Mouse (Mus musculus): ENCODE measurements at regions not wholly inside any gene's neighbourhood (a gene's known extent, or its start where the extent isn't known, plus 50 kb on each side); places are given as distances from the start of the nearest gene placed in this dataset.
"Not testable (repeated sequence)": the region's sequence is repeated elsewhere in the genome, so short reads cannot be mapped to it uniquely, and the experiment has no call there.

DNA sequence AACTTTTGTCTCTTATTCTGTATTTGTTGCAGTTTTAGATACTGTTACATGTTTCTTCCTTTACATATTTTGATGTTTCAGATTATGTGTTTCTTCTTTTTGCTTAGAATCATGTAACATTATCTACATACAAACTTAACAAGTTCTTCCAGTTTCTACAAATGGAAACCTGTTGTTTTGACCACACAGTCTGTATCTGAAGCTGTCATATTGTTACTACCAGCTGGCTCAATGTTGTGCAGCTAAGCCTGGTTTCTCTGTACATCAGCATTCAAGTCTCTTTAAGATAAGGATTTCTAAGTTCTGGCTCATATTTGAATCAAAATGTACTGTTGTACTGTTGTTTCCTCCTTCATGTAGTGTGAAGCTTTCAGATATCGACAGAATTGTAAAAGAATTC, 65.4 kb upstream of the Vps41 start:
- DNase-seq, result no peak

DNA sequence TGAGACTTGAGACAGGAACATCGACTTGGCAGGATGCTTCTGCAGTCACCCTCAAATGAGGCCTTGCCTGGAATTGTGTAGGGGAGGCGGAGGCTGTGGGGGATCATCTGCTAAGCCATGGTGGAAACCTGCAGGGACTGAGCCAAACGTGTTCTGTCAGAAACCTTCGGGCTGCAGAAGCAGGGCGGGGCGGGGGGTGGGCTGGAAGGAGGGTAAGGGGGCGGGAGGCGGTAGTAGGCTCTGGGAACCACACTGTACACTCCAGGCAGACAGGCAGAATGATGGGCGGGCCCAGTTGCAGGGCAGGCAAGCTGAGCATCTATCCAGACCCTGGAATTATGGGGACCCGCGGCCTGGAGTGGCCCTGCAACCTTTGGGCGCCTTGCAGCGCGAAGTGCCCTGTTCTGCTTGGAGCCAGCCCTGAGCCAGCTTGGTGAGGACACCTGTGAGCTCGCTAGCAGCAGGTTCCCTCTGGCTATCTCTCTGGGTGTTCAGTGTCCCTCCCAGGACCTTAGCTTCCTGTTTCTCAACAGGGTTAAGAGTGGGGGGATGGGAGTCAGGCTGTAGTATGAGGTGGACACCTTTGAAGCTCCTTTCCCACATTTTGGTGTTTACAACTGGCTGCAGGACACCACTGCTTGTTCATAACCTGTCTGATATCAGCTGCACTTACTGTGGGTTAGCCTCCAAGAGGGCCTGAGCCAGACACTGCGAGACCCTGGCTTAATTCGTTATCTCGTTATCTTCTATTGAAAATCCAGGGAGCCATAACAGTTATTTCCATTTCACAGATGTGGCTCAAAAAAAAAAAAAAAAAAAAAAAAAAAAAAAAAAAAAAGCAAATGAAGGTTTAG, 102.1 kb upstream of the Vps41 start:
- DNase-seq, result no peak

DNA sequence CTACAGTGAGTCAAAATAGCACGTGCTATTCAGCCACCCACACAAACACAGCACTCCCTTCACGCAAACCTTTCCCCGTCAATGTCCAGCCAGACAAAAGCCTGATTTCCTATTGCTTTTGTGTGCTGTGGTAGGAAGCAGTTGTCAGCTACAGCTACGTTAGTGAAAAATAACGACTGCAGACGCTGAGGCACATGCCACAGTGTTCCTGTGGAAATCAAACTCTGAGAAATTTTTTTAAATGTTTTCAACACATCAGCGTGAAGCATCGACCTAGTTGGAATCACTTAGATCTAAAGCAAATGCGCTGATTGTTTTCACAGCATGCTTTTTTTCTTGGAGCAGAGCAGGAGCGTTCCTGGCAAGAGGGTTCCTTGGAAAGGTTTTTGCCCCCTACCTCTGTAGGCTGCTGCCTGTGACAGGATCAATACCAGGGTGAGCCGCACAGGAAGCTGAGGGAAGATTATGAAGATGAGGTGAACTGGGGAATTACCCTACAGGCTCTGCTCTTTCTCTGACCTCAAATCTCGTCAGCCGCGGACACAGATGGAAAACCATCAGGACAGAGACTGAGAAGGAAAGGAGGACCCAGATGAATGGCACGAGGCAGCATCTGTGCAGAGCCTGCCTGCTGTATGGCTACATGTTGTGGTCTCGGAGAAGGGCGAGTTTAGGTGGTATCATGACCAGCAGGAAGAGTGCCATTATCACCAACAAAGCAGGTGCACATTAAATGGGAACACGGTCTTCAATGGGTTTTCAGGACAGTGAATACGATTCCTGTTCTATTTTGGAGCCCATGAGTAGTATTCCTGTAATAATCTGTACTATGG, 136.2 kb upstream of the Vps41 start:
- no peak for DNase-seq

DNA sequence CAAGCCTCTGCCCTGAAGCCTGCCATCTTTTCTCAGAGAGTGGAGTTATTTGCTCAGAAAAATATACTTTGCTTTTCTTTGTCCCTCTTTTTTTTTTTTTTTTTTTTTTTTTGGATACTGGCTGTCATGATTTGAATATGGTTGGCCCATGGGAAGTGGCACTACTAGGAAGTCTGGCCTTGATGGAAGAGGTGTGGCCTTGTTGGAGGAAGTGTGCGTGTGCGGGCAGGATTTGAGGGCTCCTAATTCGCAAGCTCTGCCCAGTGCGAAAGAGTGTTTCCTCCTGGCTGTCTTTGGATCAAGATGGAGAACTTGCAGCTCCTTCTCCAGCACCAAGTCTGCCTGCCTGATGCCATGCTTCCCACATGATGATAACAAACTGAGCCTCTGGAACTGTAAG, 141.1 kb upstream of the Vps41 start:
- no peak for DNase-seq

DNA sequence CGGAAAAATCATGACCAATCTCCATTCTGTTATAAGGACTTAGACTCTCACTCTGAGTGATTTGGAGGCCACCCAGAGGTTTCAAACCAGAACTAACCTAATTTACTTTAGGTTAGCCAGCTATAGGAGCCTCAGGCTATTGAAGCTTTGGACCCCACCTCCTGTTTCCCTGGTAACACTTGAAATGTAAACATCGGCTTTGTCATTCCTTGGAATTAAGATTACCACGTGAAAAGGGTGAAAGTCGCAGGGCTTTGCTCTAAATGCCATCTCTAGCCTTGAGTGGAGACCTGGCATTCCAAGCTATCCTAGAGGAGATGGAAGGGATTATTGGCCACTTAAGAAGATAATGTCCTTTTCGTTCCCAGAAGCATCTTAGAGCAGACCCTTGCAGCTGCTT, 141.5 kb upstream of the Vps41 start:
- no peak for DNase-seq

DNA sequence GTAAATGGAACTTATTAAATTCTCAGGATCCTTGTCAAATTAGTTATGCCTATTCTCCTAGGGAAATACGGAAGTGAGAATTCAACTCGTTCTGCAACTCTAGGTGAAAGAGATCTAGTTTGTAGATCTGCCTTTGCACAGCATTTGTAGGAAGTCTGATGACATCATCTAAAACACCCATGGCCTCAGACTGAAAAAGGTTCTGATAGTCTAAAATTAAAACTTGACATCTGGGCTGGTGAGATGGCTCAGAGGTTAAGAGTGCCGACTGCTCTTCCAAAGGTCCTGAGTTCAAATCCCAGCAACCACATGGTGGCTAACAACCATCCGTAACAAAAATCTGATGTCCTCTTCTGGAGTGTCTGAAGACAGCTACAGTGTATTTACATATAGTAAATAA, 144.5 kb upstream of the Pou6f2 start:
- not testable (repeated sequence) for DNase-seq

DNA sequence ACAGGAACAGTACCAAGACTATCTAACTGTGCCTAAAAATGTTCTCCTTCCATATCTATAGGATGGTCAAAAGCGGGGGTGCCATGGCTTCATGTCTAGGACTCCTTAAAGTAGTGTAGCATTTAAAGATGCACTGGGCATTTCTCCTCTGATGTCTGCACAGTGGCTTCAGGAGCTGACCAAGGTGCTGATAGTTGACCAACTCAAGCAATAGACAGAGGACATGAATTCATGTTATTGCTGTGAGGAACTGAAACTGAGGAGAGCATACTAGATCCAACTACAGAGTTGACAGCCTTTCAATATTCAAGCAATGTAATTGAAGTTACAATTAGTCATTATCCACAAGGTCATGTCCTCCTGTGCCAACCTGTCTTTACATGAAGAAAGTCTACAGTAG, 133.0 kb upstream of the Pou6f2 start:
- DNase-seq, result no peak

DNA sequence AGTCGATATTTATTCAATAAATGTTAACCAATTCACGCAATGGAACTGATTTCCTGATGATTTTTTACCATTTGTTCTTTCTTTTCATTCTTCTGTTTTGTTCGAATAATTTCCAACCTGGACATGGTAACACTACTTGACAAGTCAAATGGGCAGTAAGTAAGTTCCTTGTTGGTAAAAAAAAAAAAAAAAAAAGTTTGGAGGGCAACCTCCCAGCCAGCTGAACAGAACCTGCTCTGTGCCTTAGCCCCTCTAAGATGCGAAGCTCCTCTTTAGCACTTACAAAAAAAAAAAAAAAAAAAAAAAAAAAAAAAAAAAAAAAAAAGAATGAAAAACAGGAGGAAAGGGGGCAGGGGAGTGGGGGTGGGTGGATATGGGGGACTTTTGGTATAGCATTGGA, 100.7 kb upstream of the Pou6f2 start:
- DNase-seq, result no peak

DNA sequence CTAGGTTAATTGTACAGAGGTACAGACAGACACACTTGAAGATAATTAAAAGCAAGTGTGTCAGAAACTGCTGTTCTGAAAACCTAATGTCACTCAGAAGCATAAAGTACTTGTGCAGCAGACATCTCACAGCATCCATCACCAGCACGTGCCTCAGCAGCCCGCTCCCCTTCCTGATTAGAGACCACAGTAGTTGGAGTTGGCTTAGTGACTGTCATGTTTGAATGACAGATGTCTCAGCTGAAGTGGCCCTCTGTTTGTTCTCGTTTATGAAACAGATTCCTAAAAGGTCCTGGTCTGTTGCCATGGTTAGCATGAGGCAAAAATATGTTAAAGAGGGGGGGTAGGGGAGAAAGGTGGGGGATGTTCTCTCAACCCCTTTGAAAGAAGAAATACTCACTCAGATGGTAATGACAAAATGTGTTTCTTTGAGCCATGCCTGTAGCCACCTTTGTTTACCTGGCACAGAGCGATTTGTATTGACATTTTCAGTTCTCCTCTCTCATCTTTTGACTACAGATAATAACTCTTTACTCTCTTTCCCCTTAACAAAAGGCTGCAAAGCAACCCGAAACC, 100.2 kb upstream of the Pou6f2 start:
- DNase-seq, result no peak

DNA sequence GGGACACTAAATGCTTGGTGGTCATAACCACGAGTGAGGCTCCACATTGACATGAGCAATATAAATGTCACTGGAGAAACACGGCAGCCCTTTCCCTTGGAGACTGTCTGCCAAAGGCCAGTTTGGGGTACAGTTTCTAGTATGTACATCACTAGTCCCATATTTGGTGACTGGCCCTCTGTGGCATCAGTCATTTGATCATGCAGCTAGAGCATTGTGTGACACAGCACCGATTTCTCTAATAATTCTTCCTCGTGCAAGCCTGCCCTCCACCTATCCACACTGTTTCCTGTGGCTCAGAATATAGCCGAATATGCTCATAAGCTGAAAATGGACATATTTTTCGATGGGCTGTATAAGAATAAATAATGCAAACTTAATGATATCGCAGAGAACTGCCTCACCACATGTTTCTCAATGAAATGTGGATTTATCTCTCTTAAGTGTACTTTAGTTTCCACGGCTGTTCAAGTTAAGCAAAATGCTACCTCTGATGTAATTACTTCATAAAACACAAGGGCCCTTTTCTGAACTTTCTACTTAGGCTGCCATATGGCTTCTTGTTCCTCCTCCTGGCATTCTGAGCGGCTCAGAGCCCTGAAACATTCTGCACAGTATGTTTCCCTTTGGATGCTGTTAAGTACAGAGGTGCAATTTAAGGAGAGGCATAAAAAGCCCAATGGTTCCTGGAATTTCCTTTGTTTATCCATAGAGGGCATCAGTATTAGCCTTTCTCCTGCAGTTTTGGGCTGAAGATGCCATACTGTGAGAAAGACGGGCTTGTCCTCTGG, 97.7 kb upstream of the Pou6f2 start:
- no peak for DNase-seq

DNA sequence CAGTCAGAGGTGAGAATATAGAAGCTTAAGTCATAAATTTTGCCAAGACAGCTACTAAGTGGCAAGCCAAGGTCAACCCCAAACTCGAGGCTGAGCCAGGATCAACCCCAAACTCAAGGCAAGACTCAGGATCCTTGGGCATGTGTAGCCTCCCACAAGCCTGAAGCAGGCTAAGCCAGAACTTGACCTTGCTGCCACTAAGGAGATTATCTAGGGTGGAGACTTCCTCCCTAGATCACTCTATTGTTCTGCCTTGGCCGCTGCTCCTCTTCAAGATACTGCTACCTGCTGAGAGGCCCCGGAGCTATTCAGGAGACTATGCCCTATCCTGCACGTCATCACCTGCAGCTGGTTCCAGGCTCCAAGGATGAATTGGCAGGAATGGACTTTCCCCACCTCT, 88.3 kb upstream of the Pou6f2 start:
- not testable (repeated sequence) for DNase-seq

DNA sequence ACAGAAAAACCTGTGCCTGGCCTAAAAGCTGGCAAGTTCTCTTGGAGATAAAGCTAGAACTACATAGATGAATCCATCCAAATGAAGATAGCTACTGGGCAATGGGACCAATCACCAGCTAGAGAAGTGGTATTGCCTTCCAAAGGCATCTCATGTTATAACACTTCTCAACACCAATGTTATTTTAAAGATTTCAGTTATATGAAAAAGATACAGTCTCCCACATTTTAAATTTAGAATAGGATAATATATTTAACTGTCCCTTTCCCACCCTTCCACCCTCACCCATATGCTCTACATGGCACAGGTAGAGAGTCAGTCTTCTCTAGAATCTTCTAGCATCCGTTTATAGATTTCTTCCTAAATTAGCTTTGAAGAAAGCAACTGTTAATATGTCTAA, 87.6 kb upstream of the Pou6f2 start:
- DNase-seq, result no peak

DNA sequence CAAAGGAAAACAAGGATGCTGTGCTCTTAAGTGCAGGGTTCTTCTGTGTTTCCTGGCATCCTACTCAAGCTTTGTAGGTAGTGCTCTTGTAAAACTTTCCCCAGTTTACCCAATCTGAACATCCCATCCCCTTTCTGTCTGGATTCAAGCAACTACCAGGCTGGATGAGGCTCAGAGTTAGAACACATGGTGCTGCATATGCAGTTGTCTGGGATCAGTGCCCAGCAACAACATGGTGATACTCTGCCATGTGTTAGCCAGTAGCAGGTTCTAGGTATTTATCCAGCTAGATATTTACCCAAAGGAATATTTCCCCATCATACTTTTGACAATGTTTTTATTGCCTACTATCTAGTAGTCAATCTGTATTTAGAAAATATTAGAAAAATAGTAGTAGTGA, 78.8 kb upstream of the Pou6f2 start:
- DNase-seq, result no peak

DNA sequence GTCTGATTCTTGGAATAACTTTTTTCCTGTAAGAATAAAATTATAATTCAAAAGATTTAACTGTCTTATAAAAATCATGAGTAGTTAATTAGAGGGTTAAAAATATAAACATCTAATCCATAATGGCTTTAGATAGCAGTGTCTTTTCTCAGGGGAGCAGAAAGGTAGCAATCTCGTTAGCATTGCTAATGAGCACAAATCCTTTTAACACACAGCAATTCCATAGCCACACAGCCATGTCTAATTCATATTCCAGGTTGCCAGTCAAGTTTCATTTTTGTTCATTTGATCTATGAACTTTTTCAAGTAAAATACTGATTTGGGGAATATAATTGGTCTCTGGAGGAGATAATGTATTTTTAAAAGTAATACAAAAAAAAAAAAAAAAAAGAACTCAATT, 74.0 kb upstream of the Pou6f2 start:
- no peak for DNase-seq

DNA sequence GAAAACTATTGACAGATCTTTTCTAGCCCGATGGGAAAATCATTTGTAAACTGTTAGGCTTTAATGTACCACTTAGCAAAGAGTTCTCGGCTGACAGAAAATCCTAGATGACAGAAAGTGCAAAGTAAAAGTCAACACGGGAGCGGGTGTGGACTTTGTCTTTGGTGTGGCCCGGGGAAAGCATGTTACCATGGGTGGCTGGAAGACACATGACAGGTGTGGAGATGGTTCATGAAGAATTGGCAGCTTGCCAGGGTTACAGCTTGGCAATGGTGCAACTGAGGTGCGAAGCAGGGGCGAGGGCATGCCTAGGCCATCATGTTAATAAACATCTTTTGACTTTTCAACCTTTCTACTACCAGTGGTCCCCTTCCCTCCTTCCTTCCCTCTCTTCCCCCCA, 68.4 kb upstream of the Pou6f2 start:
- DNase-seq, result peak; percentile 2

DNA sequence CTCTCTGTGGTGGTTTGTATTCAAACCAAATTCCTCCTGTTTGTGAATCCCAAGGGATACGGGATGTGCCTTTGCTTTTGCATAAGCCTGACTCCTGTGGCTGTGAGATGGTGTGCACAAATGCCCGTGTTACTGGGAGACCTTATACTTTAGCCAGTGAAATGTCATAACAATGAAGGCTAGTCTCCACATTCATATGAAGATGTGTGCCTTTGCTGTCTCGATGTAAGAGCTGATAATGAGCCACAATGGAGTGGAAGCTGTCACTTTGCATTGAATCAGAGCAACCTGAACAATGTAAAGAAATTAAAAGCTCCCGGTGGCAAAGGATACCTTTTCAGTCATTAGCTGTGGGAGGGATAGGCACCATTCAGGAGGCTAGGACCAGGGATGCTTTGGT, 64.7 kb upstream of the Pou6f2 start:
- DNase-seq, result no peak

DNA sequence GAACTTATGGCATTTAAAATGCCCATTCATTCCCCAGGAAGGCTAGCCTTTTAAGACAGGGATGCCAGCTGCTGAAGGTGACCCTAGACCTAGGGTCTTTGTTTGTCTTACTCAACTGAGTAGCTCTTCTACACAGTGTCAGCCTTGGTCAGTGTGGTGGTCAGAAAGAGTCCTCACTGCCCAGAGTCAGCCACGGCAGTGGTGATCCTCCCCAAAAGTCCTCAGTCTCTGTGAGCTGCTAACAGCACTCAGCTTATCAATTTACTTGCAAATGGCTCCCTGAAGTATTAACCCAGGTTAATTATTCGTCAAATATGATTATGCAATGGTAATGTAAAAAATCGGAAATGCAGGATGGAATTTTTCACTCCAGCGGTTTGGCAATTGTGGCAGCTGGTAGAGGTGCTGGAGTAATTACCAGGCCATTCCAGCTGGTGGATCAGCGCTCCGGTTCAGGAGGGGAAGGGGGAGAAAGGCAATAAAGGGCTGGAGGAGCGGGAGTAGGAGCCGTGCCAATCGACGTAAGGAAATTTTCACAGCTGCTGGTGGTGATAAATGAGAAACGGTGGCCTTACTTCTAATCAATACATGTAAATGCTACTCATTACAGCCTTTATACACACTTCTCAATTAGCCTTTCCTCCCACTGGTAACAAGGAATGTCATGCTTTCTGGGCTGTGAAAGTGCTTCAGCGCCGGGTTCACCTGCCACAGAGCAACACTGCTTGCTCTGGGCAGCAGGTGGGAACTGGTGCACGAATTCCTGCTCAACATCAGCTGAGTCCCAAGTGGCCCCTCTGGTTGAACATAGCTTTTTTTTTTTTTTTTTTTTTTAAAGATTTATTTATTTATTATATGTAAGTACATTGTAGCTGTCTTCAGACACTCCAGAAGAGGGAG, 60.1 kb upstream of the Pou6f2 start:
- no peak for DNase-seq

Data from lung, postnatal 10 days (tissue).